8 mouse cellular contexts compared by ENCODE assay signal in the genomic region with DNA sequence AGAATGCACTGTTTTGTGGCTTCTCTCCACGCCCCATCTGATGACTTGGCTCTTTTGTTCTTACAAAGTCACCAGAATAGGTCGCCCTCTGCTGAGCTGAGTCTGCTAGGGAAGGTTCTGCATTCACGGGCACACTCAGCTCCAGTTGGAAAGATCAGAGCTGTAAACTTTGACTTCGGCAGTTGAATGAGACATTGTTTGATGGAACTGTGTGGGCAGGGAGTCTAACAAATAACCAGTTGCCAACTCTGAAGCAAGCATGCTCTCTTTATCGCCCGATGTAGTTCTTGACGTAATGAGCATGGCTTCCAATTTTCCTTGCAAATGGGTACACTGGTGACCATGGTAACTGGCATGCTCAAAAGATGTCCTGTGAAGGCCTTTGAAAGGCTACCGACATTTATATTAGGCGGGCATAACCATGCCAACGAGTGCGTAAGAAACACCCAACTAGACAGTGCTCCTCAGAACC.
A peak's percentile ranks its signal among the peaks of the same experiment; 100 is the strongest.
DNase-seq lines count a peak whose midpoint lies in the region; ATAC-seq lines count a peak whose summit lies in the region.

No protein-coding gene starts in this region.

- peak; percentile 11 for DNase-seq in heart, postnatal 4 days
- DNase-seq in A20 (ENCODE audit: low read depth, low spot score): peak; percentile 20
- DNase-seq in brain, adult 2 months (ENCODE audit: low read depth, low spot score): peak; percentile 91
- peak; percentile 61 for DNase-seq in hindbrain, embryonic 14.5 days (ENCODE audit: low spot score)
- no peak for DNase-seq in adrenal gland, adult 2 months
- DNase-seq in kidney, adult 11 months: no peak

- no peaks in the 10 kb centered on the region for H3K36me3 ChIP-seq in heart, embryonic 12.5 days
- no peaks in the 10 kb centered on the region for H3K36me3 ChIP-seq in hindbrain, embryonic 14.5 days (replicated peaks; ENCODE audit: control insufficient read depth, insufficient read depth)
- no peaks in the 10 kb centered on the region for H3K36me3 ChIP-seq in midbrain, embryonic 15.5 days (replicated peaks)

- no peaks in the 10 kb centered on the region for H3K9me3 ChIP-seq in heart, embryonic 12.5 days (replicated peaks)
- H3K9me3 ChIP-seq in hindbrain, embryonic 14.5 days (ENCODE audit: control insufficient read depth, low read length): no peaks in the 10 kb centered on the region
- H3K9me3 ChIP-seq in midbrain, embryonic 15.5 days: no peaks in the 10 kb centered on the region

- ATAC-seq in heart, embryonic 12.5 days (ENCODE audit: insufficient number of reproducible peaks, low FRiP score): no peak
- ATAC-seq in hindbrain, embryonic 14.5 days (ENCODE audit: low FRiP score): peak; percentile 76
- peak; percentile 78 for ATAC-seq in midbrain, embryonic 15.5 days (replicated peaks)

- WGBS in heart, embryonic 12.5 days: 73% methylated on average over 11 of the region's 11 CpGs
- WGBS in hindbrain, embryonic 14.5 days: 36% methylated on average over 11 of the region's 11 CpGs
- WGBS in midbrain, embryonic 15.5 days: 45% methylated on average over 11 of the region's 11 CpGs

- H3K4me3 ChIP-seq in heart, embryonic 12.5 days: no peak overlapping the region
- no peak overlapping the region for H3K4me3 ChIP-seq in hindbrain, embryonic 14.5 days (replicated peaks; ENCODE audit: low read length)
- H3K4me3 ChIP-seq in midbrain, embryonic 15.5 days: no peak overlapping the region

- H3K4me2 ChIP-seq in heart, embryonic 12.5 days: no peak overlapping the region
- H3K4me2 ChIP-seq in hindbrain, embryonic 14.5 days (replicated peaks): peak overlapping the region; percentile 29
- H3K4me2 ChIP-seq in midbrain, embryonic 15.5 days: peak overlapping the region; percentile 14; the same call in 1 of the 2 replicates

- H3K9ac ChIP-seq in heart, embryonic 12.5 days: no peak overlapping the region
- H3K9ac ChIP-seq in hindbrain, embryonic 14.5 days: no peak overlapping the region
- H3K9ac ChIP-seq in midbrain, embryonic 15.5 days: no peak overlapping the region

- H3K27ac ChIP-seq in heart, embryonic 12.5 days (ENCODE audit: poor library complexity, severe bottlenecking): no peak overlapping the region
- peak overlapping the region; percentile 70 for H3K27ac ChIP-seq in hindbrain, embryonic 14.5 days
- peak overlapping the region; percentile 60 for H3K27ac ChIP-seq in midbrain, embryonic 15.5 days

- H3K4me1 ChIP-seq in heart, embryonic 12.5 days (replicated peaks): no peaks in the 10 kb centered on the region
- 0 out of 2 replicates have a peak, but pooled peaks cover 5% of the 10 kb centered on the region for H3K4me1 ChIP-seq in hindbrain, embryonic 14.5 days (replicated peaks; ENCODE audit: control insufficient read depth, insufficient read depth, low read length)
- H3K4me1 ChIP-seq in midbrain, embryonic 15.5 days: peaks cover 9% of the 10 kb centered on the region

- H3K27me3 ChIP-seq in heart, embryonic 12.5 days (replicated peaks): no peaks in the 10 kb centered on the region
- no peaks in the 10 kb centered on the region for H3K27me3 ChIP-seq in hindbrain, embryonic 14.5 days (ENCODE audit: control insufficient read depth, insufficient read depth, low read length)
- no peaks in the 10 kb centered on the region for H3K27me3 ChIP-seq in midbrain, embryonic 15.5 days (replicated peaks)

Comparison
In these comparisons a context has a peak if more than half of its experiments do, and no peak if none do; other contexts are left out.
1. DNase-seq: peak in heart, postnatal 4 days (single experiment), A20 (single experiment), brain, adult 2 months (single experiment) and hindbrain, embryonic 14.5 days (single experiment); none in adrenal gland, adult 2 months (single experiment) and kidney, adult 11 months (single experiment).